Mouse (Mus musculus) left cerebral cortex, adult 18-20 months (tissue): ENCODE data around the gene Ppp1r3e. TPM values are rescaled to one million over a fixed set of nuclear protein-coding genes. Genes with fewer than 3 reads are reported as not detected.

ENCODE experiments used
- DNase-seq, 2 experiments: peaks; one replicate each; pipeline ENCODE4 v3.0.0; 2021 to 2022; ENCODE audit warnings: low spot score in 2 of 2, mixed read lengths in 1 of 2
- total RNA-seq, 2 experiments: library from RNA; stranded (reverse); gene quantifications; 2 replicates each; pipeline ENCODE4 v1.2.3; 2021

Ppp1r3e gene
- total RNA-seq, 2 experiments from 2014 or later, result 18.5 to 19.8 TPM

- peak; percentile 71 to 77 for DNase-seq
Measured at GRCm38 (mm10) chr14:54883154-54884021, 6.0 kb upstream of the Ppp1r3e start, which contains the start of the genes Bcl2l2 and Gm20521. Gene Bcl2l2, plus strand, starts transcription at chr14:54883377. Gene Gm20521, plus strand, starts transcription at chr14:54883441.

GRCm38 (mm10) chr14:54876539-54877047, 757 bp downstream of the Ppp1r3e start:
- peak; percentile 87 to 95 for DNase-seq

GRCm38 (mm10) chr14:54875844-54876538, 1.4 kb downstream of the Ppp1r3e start:
- DNase-seq, result peak in 1 of 2 experiments; percentile 38

- no peak for DNase-seq
Measured at GRCm38 (mm10) chr14:54874165-54874564, 3.2 kb downstream of the Ppp1r3e start.

- no peak for DNase-seq
Measured at GRCm38 (mm10) chr14:54870861-54871260, 6.5 kb downstream of the Ppp1r3e start, which contains the start of gene Homez. Gene Homez, minus strand, starts transcription at chr14:54870961.

GRCm38 (mm10) chr14:54868026-54868425, 9.3 kb downstream of the Ppp1r3e start:
- no peak for DNase-seq

GRCm38 (mm10) chr14:54866936-54867335, 10.4 kb downstream of the Ppp1r3e start:
- no peak for DNase-seq

- no peak for DNase-seq
Measured at GRCm38 (mm10) chr14:54866268-54866667, 11.1 kb downstream of the Ppp1r3e start.

GRCm38 (mm10) chr14:54865626-54866025, 11.7 kb downstream of the Ppp1r3e start:
- DNase-seq, result no peak

- no peak for DNase-seq
Measured at GRCm38 (mm10) chr14:54864313-54865036, 12.9 kb downstream of the Ppp1r3e start.

- peak; percentile 94 to 95 for DNase-seq
Measured at GRCm38 (mm10) chr14:54863501-54864312, 13.6 kb downstream of the Ppp1r3e start.

- peak; percentile 61 to 77 for DNase-seq
Measured at GRCm38 (mm10) chr14:54860511-54860910, 16.8 kb downstream of the Ppp1r3e start.

- DNase-seq, result no peak
Measured at GRCm38 (mm10) chr14:54857891-54858290, 19.5 kb downstream of the Ppp1r3e start.

GRCm38 (mm10) chr14:54856703-54857102, 20.6 kb downstream of the Ppp1r3e start:
- no peak for DNase-seq

- DNase-seq, result no peak
Measured at GRCm38 (mm10) chr14:54855726-54856125, 21.6 kb downstream of the Ppp1r3e start.

- DNase-seq, result no peak
Measured at GRCm38 (mm10) chr14:54843461-54843860, 33.9 kb downstream of the Ppp1r3e start.

- DNase-seq, result no peak
Measured at GRCm38 (mm10) chr14:54823716-54824115, 53.6 kb downstream of the Ppp1r3e start.
